Mouse (Mus musculus): ENCODE data around the gene Eef2k. TPM values are rescaled to one million over a fixed set of nuclear protein-coding genes. Genes with fewer than 3 reads are reported as not detected.

Gene Eef2k
- polyA plus RNA-seq, 1 experiment from 2014 or later: 54.1 TPM

- no peaks in the 10 kb centered on the region for H3K9me3 ChIP-seq (ENCODE audit: control insufficient read depth, low read length)
- H3K4me1 ChIP-seq (ENCODE audit: control insufficient read depth, insufficient read depth, low read length): peaks cover 11% of the 10 kb centered on the region
- H3K4me3 ChIP-seq (ENCODE audit: low read length): no peak overlapping the region
- H3K27me3 ChIP-seq (replicated peaks; ENCODE audit: control insufficient read depth, insufficient read depth, low read length): no peaks in the 10 kb centered on the region
- H3K27ac ChIP-seq (ENCODE audit: low read length): no peak overlapping the region
- no peak overlapping the region for H3K9ac ChIP-seq (ENCODE audit: low read depth, low read length)
- H3K36me3 ChIP-seq (ENCODE audit: control insufficient read depth, insufficient read depth, low read length): no peaks in the 10 kb centered on the region
- WGBS: 86% methylated on average over 2 of the region's 2 CpGs
- H3K4me2 ChIP-seq (ENCODE audit: low read depth, low read length): no peak overlapping the region
- no peak for ATAC-seq
Observed at GRCm38 (mm10) chr7:120839786-120840185, 2.8 kb upstream of the Eef2k start.

GRCm38 (mm10) chr7:120843037-120843621 lies 498 bp downstream of the Eef2k start:
- H3K9ac ChIP-seq (ENCODE audit: low read depth, low read length): peak overlapping the region; percentile 99
- peak overlapping the region; percentile 78 for H3K4me2 ChIP-seq (ENCODE audit: low read depth, low read length)
- peaks cover 14% of the 10 kb centered on the region for H3K4me1 ChIP-seq (ENCODE audit: control insufficient read depth, insufficient read depth, low read length)
- no peaks in the 10 kb centered on the region for H3K9me3 ChIP-seq (ENCODE audit: control insufficient read depth, low read length)
- H3K4me3 ChIP-seq (ENCODE audit: low read length): peak overlapping the region; percentile 94
- H3K27ac ChIP-seq (ENCODE audit: low read length): peak overlapping the region; percentile 99
- ATAC-seq: peak; percentile 75
- 0 out of 2 replicates have a peak, but pooled peaks cover 3% of the 10 kb centered on the region for H3K36me3 ChIP-seq (ENCODE audit: control insufficient read depth, insufficient read depth, low read length)
- no peaks in the 10 kb centered on the region for H3K27me3 ChIP-seq (replicated peaks; ENCODE audit: control insufficient read depth, insufficient read depth, low read length)
- under 1% methylated on average over 40 of the region's 40 CpGs for WGBS

- Histone ChIP-seq H3K4me2 (ENCODE audit: low read depth, low read length) (peak overlapping the region; percentile 78), H3K36me3 (ENCODE audit: control insufficient read depth, insufficient read depth, low read length) (0 out of 2 replicates have a peak, but pooled peaks cover 3% of the 10 kb centered on the region), H3K27ac (ENCODE audit: low read length) (peak overlapping the region; percentile 99), H3K4me3 (ENCODE audit: low read length) (peak overlapping the region; percentile 94), H3K4me1 (ENCODE audit: control insufficient read depth, insufficient read depth, low read length) (peaks cover 21% of the 10 kb centered on the region), H3K9ac (ENCODE audit: low read depth, low read length) (peak overlapping the region; percentile 99), H3K27me3 (replicated peaks; ENCODE audit: control insufficient read depth, insufficient read depth, low read length) (no peaks in the 10 kb centered on the region), H3K9me3 (ENCODE audit: control insufficient read depth, low read length) (no peaks in the 10 kb centered on the region)
- peak; percentile 16; the same call in 1 of the 2 replicates for ATAC-seq
- 4% methylated on average over 16 of the region's 16 CpGs for WGBS
Observed at GRCm38 (mm10) chr7:120843852-120844435, 1.3 kb downstream of the Eef2k start.

- Histone ChIP-seq H3K27ac (ENCODE audit: low read length) (no peak overlapping the region), H3K9ac (ENCODE audit: low read depth, low read length) (peak overlapping the region; percentile 99), H3K36me3 (ENCODE audit: control insufficient read depth, insufficient read depth, low read length) (0 out of 2 replicates have a peak, but pooled peaks cover 3% of the 10 kb centered on the region), H3K27me3 (replicated peaks; ENCODE audit: control insufficient read depth, insufficient read depth, low read length) (no peaks in the 10 kb centered on the region), H3K4me3 (ENCODE audit: low read length) (peak overlapping the region; percentile 94), H3K4me1 (ENCODE audit: control insufficient read depth, insufficient read depth, low read length) (peaks cover 25% of the 10 kb centered on the region), H3K4me2 (ENCODE audit: low read depth, low read length) (peak overlapping the region; percentile 78), H3K9me3 (ENCODE audit: control insufficient read depth, low read length) (no peaks in the 10 kb centered on the region)
- 38% methylated on average over 9 of the region's 9 CpGs for WGBS
- ATAC-seq: no peak
Observed at GRCm38 (mm10) chr7:120844689-120845088, 2.1 kb downstream of the Eef2k start.

- H3K4me2 ChIP-seq (ENCODE audit: low read depth, low read length): no peak overlapping the region
- no peaks in the 10 kb centered on the region for H3K27me3 ChIP-seq (replicated peaks; ENCODE audit: control insufficient read depth, insufficient read depth, low read length)
- H3K4me1 ChIP-seq (ENCODE audit: control insufficient read depth, insufficient read depth, low read length): peaks cover 40% of the 10 kb centered on the region
- H3K9ac ChIP-seq (ENCODE audit: low read depth, low read length): no peak overlapping the region
- WGBS: 63% methylated on average over 3 of the region's 3 CpGs
- peak; percentile 74 for ATAC-seq
- H3K27ac ChIP-seq (ENCODE audit: low read length): peak overlapping the region; percentile 4; the same call in 1 of the 2 replicates
- peaks cover 6% of the 10 kb centered on the region; the same call in 1 of the 2 replicates for H3K36me3 ChIP-seq (ENCODE audit: control insufficient read depth, insufficient read depth, low read length)
- no peaks in the 10 kb centered on the region for H3K9me3 ChIP-seq (ENCODE audit: control insufficient read depth, low read length)
- H3K4me3 ChIP-seq (ENCODE audit: low read length): no peak overlapping the region
Observed at GRCm38 (mm10) chr7:120848831-120849512, 6.3 kb downstream of the Eef2k start.

GRCm38 (mm10) chr7:120850165-120850564 lies 7.5 kb downstream of the Eef2k start:
- Histone ChIP-seq H3K9ac (ENCODE audit: low read depth, low read length) (no peak overlapping the region), H3K4me2 (ENCODE audit: low read depth, low read length) (no peak overlapping the region), H3K27me3 (replicated peaks; ENCODE audit: control insufficient read depth, insufficient read depth, low read length) (no peaks in the 10 kb centered on the region), H3K36me3 (ENCODE audit: control insufficient read depth, insufficient read depth, low read length) (peaks cover 6% of the 10 kb centered on the region; the same call in 1 of the 2 replicates), H3K4me1 (ENCODE audit: control insufficient read depth, insufficient read depth, low read length) (peaks cover 32% of the 10 kb centered on the region), H3K9me3 (ENCODE audit: control insufficient read depth, low read length) (no peaks in the 10 kb centered on the region), H3K27ac (ENCODE audit: low read length) (no peak overlapping the region), H3K4me3 (ENCODE audit: low read length) (no peak overlapping the region)
- ATAC-seq: no peak
- 96% methylated on average over 3 of the region's 3 CpGs for WGBS

- no peak for ATAC-seq
- Histone ChIP-seq H3K27ac (ENCODE audit: low read length) (no peak overlapping the region), H3K4me1 (ENCODE audit: control insufficient read depth, insufficient read depth, low read length) (peaks cover 50% of the 10 kb centered on the region), H3K4me2 (ENCODE audit: low read depth, low read length) (no peak overlapping the region), H3K4me3 (ENCODE audit: low read length) (no peak overlapping the region), H3K9me3 (ENCODE audit: control insufficient read depth, low read length) (no peaks in the 10 kb centered on the region), H3K27me3 (replicated peaks; ENCODE audit: control insufficient read depth, insufficient read depth, low read length) (no peaks in the 10 kb centered on the region), H3K36me3 (ENCODE audit: control insufficient read depth, insufficient read depth, low read length) (peaks cover 7% of the 10 kb centered on the region; the same call in 1 of the 2 replicates), H3K9ac (ENCODE audit: low read depth, low read length) (no peak overlapping the region)
- 65% methylated on average over 11 of the region's 11 CpGs for WGBS
Observed at GRCm38 (mm10) chr7:120859854-120860253, 17.2 kb downstream of the Eef2k start.

- no peak overlapping the region for H3K9ac ChIP-seq (ENCODE audit: low read depth, low read length)
- peaks cover 7% of the 10 kb centered on the region; the same call in 1 of the 2 replicates for H3K36me3 ChIP-seq (ENCODE audit: control insufficient read depth, insufficient read depth, low read length)
- peak overlapping the region; percentile 43 for H3K27ac ChIP-seq (ENCODE audit: low read length)
- no peak overlapping the region; the same call in 1 of the 2 replicates for H3K4me2 ChIP-seq (ENCODE audit: low read depth, low read length)
- 39% methylated on average over 10 of the region's 10 CpGs for WGBS
- peaks cover 57% of the 10 kb centered on the region for H3K4me1 ChIP-seq (ENCODE audit: control insufficient read depth, insufficient read depth, low read length)
- no peak overlapping the region for H3K4me3 ChIP-seq (ENCODE audit: low read length)
- no peaks in the 10 kb centered on the region for H3K27me3 ChIP-seq (replicated peaks; ENCODE audit: control insufficient read depth, insufficient read depth, low read length)
- ATAC-seq: no peak
- no peaks in the 10 kb centered on the region for H3K9me3 ChIP-seq (ENCODE audit: control insufficient read depth, low read length)
Observed at GRCm38 (mm10) chr7:120860799-120861487, 18.3 kb downstream of the Eef2k start.

All from intestine, embryonic 16.5 days (tissue).